In the genomic region with DNA sequence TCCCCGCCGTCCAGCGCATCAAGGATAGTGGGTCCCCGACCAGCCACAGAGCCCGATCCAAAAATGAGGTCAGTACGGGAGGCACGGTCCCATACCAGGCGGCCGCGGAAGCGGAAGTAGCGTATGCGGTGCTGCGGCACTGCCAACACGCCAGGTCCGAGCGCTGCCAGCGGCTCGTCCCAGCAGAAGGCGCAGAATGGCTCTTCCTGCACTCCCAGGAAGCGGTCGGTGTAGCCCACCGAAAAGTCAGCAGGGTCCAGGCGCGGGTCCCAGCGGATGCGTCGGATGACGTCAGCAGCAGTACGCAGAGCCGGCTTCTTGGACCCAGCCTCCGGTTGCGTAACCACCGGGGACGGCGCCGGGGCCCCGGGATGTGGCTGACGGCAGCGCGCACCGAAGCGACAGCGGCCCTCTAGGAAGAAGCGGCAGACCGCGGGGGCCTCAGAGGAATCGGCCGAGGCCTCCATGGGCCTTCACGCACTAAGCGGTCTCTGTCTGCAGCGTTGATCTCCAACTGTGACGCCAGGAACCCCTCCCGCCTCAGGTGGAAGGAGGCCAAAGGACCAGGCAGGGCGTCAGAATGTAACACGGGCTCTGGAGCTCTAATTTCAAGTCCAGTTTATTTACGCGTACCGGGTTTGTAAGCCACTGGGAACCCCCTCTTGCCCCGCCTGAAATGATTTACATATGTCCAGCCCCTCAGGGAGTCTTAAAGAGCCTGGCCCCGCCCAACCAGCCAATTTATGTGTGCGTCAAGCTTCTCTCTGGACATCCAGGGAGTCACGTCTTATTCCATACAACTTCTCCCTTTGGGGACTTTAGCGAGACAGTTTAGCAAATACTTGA, we compare ENCODE assay signal across 8 mouse cellular contexts. TPM values are rescaled to one million over a fixed set of nuclear protein-coding genes. Genes with fewer than 3 reads are reported as not detected.
DNase-seq lines count a peak whose midpoint lies in the region; ATAC-seq and TF ChIP-seq lines count a peak whose summit lies in the region.

No protein-coding gene starts in this region.

- TF ChIP-seq CTCF in bone marrow, adult 2 months (IDR thresholded peaks at IDR 0.05; ENCODE audit: control insufficient read depth, insufficient read depth, low read length), result peak; percentile 4; the same call in 1 of the 2 replicates
- no peak for TF ChIP-seq CTCF in liver, adult 2 months (IDR thresholded peaks at IDR 0.05; ENCODE audit: low read depth, low read length)

- peak; percentile 70 for ATAC-seq in embryonic facial prominence, embryonic 15.5 days (ENCODE audit: insufficient number of reproducible peaks, low FRiP score, low TSS enrichment, low read depth)
- ATAC-seq in kidney, embryonic 15.5 days (replicated peaks; ENCODE audit: low FRiP score), result peak; percentile 79
- ATAC-seq in monocyte, adult 5-6 weeks (replicated peaks; ENCODE audit: insufficient number of reproducible peaks, low FRiP score, low TSS enrichment, poor library complexity, severe bottlenecking), result peak; percentile 54

- H3K4me1 ChIP-seq in bone marrow, adult 2 months (ENCODE audit: control insufficient read depth, insufficient read depth, low read length), result no peaks in the 10 kb centered on the region; the same call in 1 of the 2 replicates
- peaks cover 41% of the 10 kb centered on the region for H3K4me1 ChIP-seq in embryonic facial prominence, embryonic 15.5 days
- peaks cover 31% of the 10 kb centered on the region for H3K4me1 ChIP-seq in heart, embryonic 10.5 days
- H3K4me1 ChIP-seq in kidney, embryonic 15.5 days, result peaks cover 43% of the 10 kb centered on the region
- H3K4me1 ChIP-seq in liver, adult 2 months (ENCODE audit: control insufficient read depth, insufficient read depth, low read length), result peaks cover 10% of the 10 kb centered on the region; the same call in 1 of the 2 replicates

- peak overlapping the region; percentile 85 for H3K4me2 ChIP-seq in embryonic facial prominence, embryonic 15.5 days (replicated peaks)
- peak overlapping the region; percentile 90 for H3K4me2 ChIP-seq in kidney, embryonic 15.5 days

- under 1% methylated on average over 64 of the region's 64 CpGs for WGBS in bone marrow, adult 2 months
- WGBS in embryonic facial prominence, embryonic 15.5 days, result under 1% methylated on average over 64 of the region's 64 CpGs
- under 1% methylated on average over 64 of the region's 64 CpGs for WGBS in heart, embryonic 10.5 days
- under 1% methylated on average over 64 of the region's 64 CpGs for WGBS in kidney, embryonic 15.5 days
- under 1% methylated on average over 64 of the region's 64 CpGs for WGBS in liver, adult 2 months

- peak; percentile 65; the same call in 1 of the 2 replicates for TF ChIP-seq POLR2A in bone marrow, adult 2 months (IDR thresholded peaks at IDR 0.05; ENCODE audit: borderline replicate concordance, control insufficient read depth, low read depth, low read length)
- TF ChIP-seq POLR2A in liver, adult 2 months (IDR thresholded peaks at IDR 0.05; ENCODE audit: extremely low read depth, insufficient read depth, low read length), result peak; percentile 38; the same call in 1 of the 2 replicates

- H3K79me2 ChIP-seq in liver, adult 2 months (ENCODE audit: control insufficient read depth, insufficient read depth, low read length), result no peaks in the 10 kb centered on the region

- H3K9ac ChIP-seq in embryonic facial prominence, embryonic 15.5 days, result peak overlapping the region; percentile 79
- H3K9ac ChIP-seq in kidney, embryonic 15.5 days, result peak overlapping the region; percentile 56
- peak overlapping the region; percentile 94 for H3K9ac ChIP-seq in liver, adult 2 months (ENCODE audit: low read depth, low read length)

- no peaks in the 10 kb centered on the region for H3K9me3 ChIP-seq in embryonic facial prominence, embryonic 15.5 days (replicated peaks)
- H3K9me3 ChIP-seq in heart, embryonic 10.5 days, result no peaks in the 10 kb centered on the region
- H3K9me3 ChIP-seq in kidney, embryonic 15.5 days (replicated peaks), result no peaks in the 10 kb centered on the region

- H3K27me3 ChIP-seq in embryonic facial prominence, embryonic 15.5 days, result no peaks in the 10 kb centered on the region
- peaks cover 25% of the 10 kb centered on the region for H3K27me3 ChIP-seq in heart, embryonic 10.5 days (ENCODE audit: insufficient read depth, poor library complexity, severe bottlenecking)
- H3K27me3 ChIP-seq in kidney, embryonic 15.5 days, result peaks cover 20% of the 10 kb centered on the region
- no peaks in the 10 kb centered on the region for H3K27me3 ChIP-seq in liver, adult 2 months (ENCODE audit: control insufficient read depth, insufficient read depth, low read length)

- peak overlapping the region; percentile 91 for H3K4me3 ChIP-seq in bone marrow, adult 2 months (replicated peaks; ENCODE audit: control insufficient read depth, low read depth, low read length)
- peak overlapping the region; percentile 62 for H3K4me3 ChIP-seq in embryonic facial prominence, embryonic 15.5 days (replicated peaks)
- H3K4me3 ChIP-seq in heart, embryonic 10.5 days, result peak overlapping the region; percentile 88
- peak overlapping the region; percentile 62 for H3K4me3 ChIP-seq in kidney, embryonic 15.5 days (replicated peaks)
- peak overlapping the region; percentile 84 for H3K4me3 ChIP-seq in liver, adult 2 months (ENCODE audit: insufficient read depth, low read depth, low read length)

- peak; percentile 93 for DNase-seq in A20 (ENCODE audit: low read depth, low spot score)
- peak; percentile 91 for DNase-seq in heart, embryonic 10.5 days (ENCODE audit: low spot score)
- DNase-seq in liver, adult 2 months (ENCODE audit: extremely low read depth, low read depth, low spot score), result peak; percentile 91
- peak; percentile 66 to 86 for DNase-seq in spleen, postnatal 4 days (ENCODE audit: low spot score in 2 of 2)

- peak overlapping the region; percentile 98 for H3K27ac ChIP-seq in bone marrow, adult 2 months (ENCODE audit: control insufficient read depth, insufficient read depth, low read depth, low read length, poor library complexity)
- peak overlapping the region; percentile 95 for H3K27ac ChIP-seq in embryonic facial prominence, embryonic 15.5 days (replicated peaks)
- H3K27ac ChIP-seq in heart, embryonic 10.5 days, result peak overlapping the region; percentile 91
- H3K27ac ChIP-seq in kidney, embryonic 15.5 days, result peak overlapping the region; percentile 94
- peak overlapping the region; percentile 99 for H3K27ac ChIP-seq in liver, adult 2 months (replicated peaks; ENCODE audit: insufficient read depth, low read depth, low read length)

- H3K36me3 ChIP-seq in embryonic facial prominence, embryonic 15.5 days, result peaks cover 31% of the 10 kb centered on the region
- peaks cover 38% of the 10 kb centered on the region for H3K36me3 ChIP-seq in heart, embryonic 10.5 days
- H3K36me3 ChIP-seq in kidney, embryonic 15.5 days, result peaks cover 38% of the 10 kb centered on the region
- peaks cover 9% of the 10 kb centered on the region for H3K36me3 ChIP-seq in liver, adult 2 months (ENCODE audit: control insufficient read depth, insufficient read depth, low read length)

RNA-seq across cellular contexts. Expression of gene Leng9, which starts 0.7 kb away (rescaled TPM):
- 0.92 and 2.4 TPM in 2 replicates for polyA plus RNA-seq in bone marrow, adult 2 months (2011; ENCODE audit: insufficient read depth, insufficient read length, low replicate concordance, missing spikeins)
- polyA plus RNA-seq in embryonic facial prominence, embryonic 15.5 days (2015; fragmentation: Nextera tagmentation; extraction: Ambion mirVana), result 5.8 and 6.1 TPM in 2 replicates
- polyA plus RNA-seq in heart, embryonic 10.5 days (2016; fragmentation: Nextera tagmentation; extraction: Ambion mirVana), result 1.8 and 2.2 TPM in 2 replicates
- polyA plus RNA-seq in kidney, embryonic 15.5 days (2015; fragmentation: Nextera tagmentation; extraction: Ambion mirVana), result 2.8 and 3.5 TPM in 2 replicates
- total RNA-seq in liver, adult 2 months (2014; rRNA removed), result 1.5 and 2.0 TPM in 2 replicates
- polyA plus RNA-seq in liver, adult 2 months (2012; rRNA removed), result 3.8 and 4.7 TPM in 2 replicates
- 26.4 to 29.4 TPM (median 28.3 TPM) in 3 replicates for total RNA-seq in monocyte, adult 5-6 weeks (2017)

RNA-seq across cellular contexts. Expression of gene Leng8, which starts 12.6 kb away (rescaled TPM):
- polyA plus RNA-seq in bone marrow, adult 2 months (2011; ENCODE audit: insufficient read depth, insufficient read length, low replicate concordance, missing spikeins), result 96.9 and 247 TPM in 2 replicates
- 64.4 and 82.2 TPM in 2 replicates for polyA plus RNA-seq in embryonic facial prominence, embryonic 15.5 days (2015; fragmentation: Nextera tagmentation; extraction: Ambion mirVana)
- polyA plus RNA-seq in heart, embryonic 10.5 days (2016; fragmentation: Nextera tagmentation; extraction: Ambion mirVana), result 72.6 and 75.1 TPM in 2 replicates
- polyA plus RNA-seq in kidney, embryonic 15.5 days (2015; fragmentation: Nextera tagmentation; extraction: Ambion mirVana), result 57.4 and 69.3 TPM in 2 replicates
- total RNA-seq in liver, adult 2 months (2014; rRNA removed), result 36.0 and 36.1 TPM in 2 replicates
- polyA plus RNA-seq in liver, adult 2 months (2012; rRNA removed), result 76.2 and 148 TPM in 2 replicates
- 93.7 to 137 TPM (median 95.1 TPM) in 3 replicates for total RNA-seq in monocyte, adult 5-6 weeks (2017)

RNA-seq across cellular contexts. Expression of gene Cdc42ep5, which starts 15.2 kb away (rescaled TPM):
- polyA plus RNA-seq in bone marrow, adult 2 months (2011; ENCODE audit: insufficient read depth, insufficient read length, low replicate concordance, missing spikeins), result 3.2 and 4.0 TPM in 2 replicates
- polyA plus RNA-seq in embryonic facial prominence, embryonic 15.5 days (2015; fragmentation: Nextera tagmentation; extraction: Ambion mirVana), result 63.2 and 65.0 TPM in 2 replicates
- 27.4 and 35.7 TPM in 2 replicates for polyA plus RNA-seq in heart, embryonic 10.5 days (2016; fragmentation: Nextera tagmentation; extraction: Ambion mirVana)
- 34.7 and 35.7 TPM in 2 replicates for polyA plus RNA-seq in kidney, embryonic 15.5 days (2015; fragmentation: Nextera tagmentation; extraction: Ambion mirVana)
- total RNA-seq in liver, adult 2 months (2014; rRNA removed), result 2.0 and 3.8 TPM in 2 replicates
- polyA plus RNA-seq in liver, adult 2 months (2012; rRNA removed), result 4.1 and 5.0 TPM in 2 replicates
- 2.7 TPM in 1 of 3 replicates, not detected in the others for total RNA-seq in monocyte, adult 5-6 weeks (2017)

RNA-seq across cellular contexts. Expression of gene Ttyh1, which starts 30.2 kb away (rescaled TPM):
- polyA plus RNA-seq in bone marrow, adult 2 months (2011; ENCODE audit: insufficient read depth, insufficient read length, low replicate concordance, missing spikeins), result 5.3 TPM in 1 of 2 replicates, not detected in the other
- 6.2 and 6.7 TPM in 2 replicates for polyA plus RNA-seq in embryonic facial prominence, embryonic 15.5 days (2015; fragmentation: Nextera tagmentation; extraction: Ambion mirVana)
- polyA plus RNA-seq in heart, embryonic 10.5 days (2016; fragmentation: Nextera tagmentation; extraction: Ambion mirVana), result 0.54 and 0.83 TPM in 2 replicates
- 2.1 and 3.0 TPM in 2 replicates for polyA plus RNA-seq in kidney, embryonic 15.5 days (2015; fragmentation: Nextera tagmentation; extraction: Ambion mirVana)
- total RNA-seq in liver, adult 2 months (2014; rRNA removed), result 0.65 and 2.8 TPM in 2 replicates
- polyA plus RNA-seq in liver, adult 2 months (2012; rRNA removed), result 2.3 and 2.4 TPM in 2 replicates
- total RNA-seq in monocyte, adult 5-6 weeks (2017), result not detected in 3 replicates

Comparison
In these comparisons a context has a peak if more than half of its experiments do, and no peak if none do; other contexts are left out.
1. Peak in every context shown above with its lines: DNase-seq, ATAC-seq, H3K4me3 ChIP-seq and H3K27ac ChIP-seq.